Mouse (Mus musculus) bone marrow macrophage, adult 2 months (primary cell): ENCODE results near the gene Fmn2. TPM values are rescaled to one million over a fixed set of nuclear protein-coding genes. Genes with fewer than 3 reads are reported as not detected.

Experiments used
- H3K27ac ChIP-seq: 2 replicates; pipeline ENCODE4 v1.5.1; 2012; ENCODE audit warnings: low read depth, low read length; ENCODE audit not compliant: insufficient read depth
- H3K4me1 ChIP-seq: 2 replicates; pipeline ENCODE4 v1.6.1; 2012; ENCODE audit warnings: low read length; ENCODE audit not compliant: control insufficient read depth, insufficient read depth
- H3K4me3 ChIP-seq: 2 replicates; pipeline ENCODE4 v1.5.1; 2012; ENCODE audit warnings: mild to moderate bottlenecking, low read length, moderate library complexity; ENCODE audit not compliant: insufficient read depth
- CTCF ChIP-seq: IDR thresholded peaks from 2 replicates; pipeline ENCODE4 v1.5.1; 2012; ENCODE audit warnings: low read depth, mild to moderate bottlenecking, low read length, moderate library complexity
- POLR2A ChIP-seq: IDR thresholded peaks from 2 replicates; pipeline ENCODE4 v1.6.1; 2012; ENCODE audit warnings: mild to moderate bottlenecking, low read depth, low read length, borderline replicate concordance
- polyA plus RNA-seq: library from polyadenylated mRNA; stranded (reverse); fragments of >200 nt; gene quantifications from 2 replicates; pipeline ENCODE4 v1.2.4, GENCODE M21; 2012; ENCODE audit not compliant: missing spikeins, insufficient read depth, insufficient read length

Fmn2 gene
- polyA plus RNA-seq, 1 experiment = not detected

GRCm38 (mm10) chr1:174649421-174649826, 147.8 kb downstream of the Fmn2 start:
- Histone ChIP-seq H3K27ac (no peak overlapping the region), H3K4me1 (no peaks in the 10 kb centered on the region), H3K4me3 (no peak overlapping the region)
- no peak for TF ChIP-seq POLR2A

- Histone ChIP-seq H3K4me3 (no peak overlapping the region), H3K4me1 (no peaks in the 10 kb centered on the region), H3K27ac (no peak overlapping the region)
- no peak for TF ChIP-seq POLR2A
- TF ChIP-seq CTCF = no peak
Measured at GRCm38 (mm10) chr1:174654565-174654964, 152.9 kb downstream of the Fmn2 start.

DNA sequence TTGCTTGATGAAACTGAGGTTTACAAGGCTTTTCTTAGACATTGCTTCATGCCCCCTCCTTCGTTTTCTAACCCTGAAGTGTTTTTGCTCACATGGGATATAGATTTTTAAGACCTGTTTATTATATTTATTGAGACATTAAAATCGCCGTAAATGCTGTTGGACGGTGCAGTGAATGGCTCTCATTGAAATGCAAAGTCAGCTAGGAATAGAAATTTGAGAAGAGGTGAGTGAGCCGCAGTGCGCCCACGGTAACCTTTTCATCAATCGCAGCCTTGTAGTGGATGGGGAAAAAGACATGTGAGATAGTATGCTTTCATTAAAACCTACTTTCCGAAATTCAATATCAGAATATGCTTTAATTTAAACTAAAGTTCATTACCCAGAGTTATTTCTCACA, 153.7 kb downstream of the Fmn2 start:
- no peak overlapping the region for H3K4me3 ChIP-seq
- no peak for TF ChIP-seq CTCF

DNA sequence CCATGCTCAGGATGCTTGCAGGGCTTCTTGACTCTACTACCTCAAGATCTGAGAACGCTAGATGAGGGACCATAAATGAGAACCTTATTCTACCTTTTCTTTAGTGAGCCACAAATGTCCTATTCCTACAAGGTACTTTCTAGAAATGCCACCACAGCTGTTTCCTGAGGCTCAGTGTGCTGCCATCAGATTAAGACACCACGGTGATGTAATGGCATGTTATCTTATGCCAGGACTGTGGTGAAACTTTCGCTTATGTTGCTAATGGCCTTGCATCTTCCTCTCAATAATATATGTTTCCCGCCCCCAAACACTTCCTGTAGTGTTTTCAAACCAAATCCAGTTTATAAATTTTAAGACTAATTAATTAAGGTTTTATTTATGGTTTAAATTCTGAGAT, 154.9 kb downstream of the Fmn2 start:
- TF ChIP-seq POLR2A (no peak), CTCF (no peak)
- no peak overlapping the region for H3K4me3 ChIP-seq
- H3K27ac ChIP-seq = no peak overlapping the region

More for the DNA sequence above, 153.7 kb downstream of the Fmn2 start:
- no peaks in the 10 kb centered on the region for H3K4me1 ChIP-seq
- H3K27ac ChIP-seq = no peak overlapping the region

DNA sequence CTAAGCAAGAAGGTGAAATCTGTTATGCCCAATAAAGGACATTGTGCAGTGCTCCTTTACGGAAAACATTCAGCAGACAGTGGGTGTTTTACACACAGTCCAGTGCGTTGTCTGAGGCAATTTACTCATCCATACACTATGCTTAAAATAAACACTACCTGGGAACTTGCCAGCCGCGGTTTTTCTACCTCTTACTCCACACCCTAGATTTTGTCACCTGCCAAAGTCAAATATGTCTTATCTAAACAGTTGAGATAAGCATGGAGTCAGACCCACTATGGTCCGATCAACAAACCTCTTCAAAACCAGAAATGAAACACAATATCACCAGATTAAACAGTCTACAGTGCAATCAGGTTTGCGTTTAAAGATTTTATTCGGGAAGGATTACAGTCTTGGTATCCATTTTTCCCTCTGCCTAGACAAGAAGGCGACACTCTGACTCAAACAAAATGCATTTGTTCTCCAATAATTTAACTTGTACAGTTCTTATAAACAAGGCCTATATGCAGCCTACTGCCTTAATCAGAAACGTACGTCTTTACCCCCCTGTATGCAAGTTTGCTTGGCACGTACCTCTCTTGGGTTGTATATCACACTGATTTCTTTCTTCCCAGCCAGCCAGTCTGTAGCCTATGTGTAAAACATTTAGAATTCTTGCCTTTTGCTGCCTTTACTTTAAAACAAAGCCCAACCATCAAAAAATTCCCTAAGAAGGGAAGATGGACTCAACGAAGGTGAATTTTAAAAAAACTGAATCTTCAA, 158.0 kb downstream of the Fmn2 start:
- H3K4me3 ChIP-seq = no peak overlapping the region
- TF ChIP-seq POLR2A = no peak
- no peak for TF ChIP-seq CTCF
- H3K27ac ChIP-seq = no peak overlapping the region
- no peaks in the 10 kb centered on the region for H3K4me1 ChIP-seq

More for the DNA sequence above, 154.9 kb downstream of the Fmn2 start:
- no peaks in the 10 kb centered on the region for H3K4me1 ChIP-seq

DNA sequence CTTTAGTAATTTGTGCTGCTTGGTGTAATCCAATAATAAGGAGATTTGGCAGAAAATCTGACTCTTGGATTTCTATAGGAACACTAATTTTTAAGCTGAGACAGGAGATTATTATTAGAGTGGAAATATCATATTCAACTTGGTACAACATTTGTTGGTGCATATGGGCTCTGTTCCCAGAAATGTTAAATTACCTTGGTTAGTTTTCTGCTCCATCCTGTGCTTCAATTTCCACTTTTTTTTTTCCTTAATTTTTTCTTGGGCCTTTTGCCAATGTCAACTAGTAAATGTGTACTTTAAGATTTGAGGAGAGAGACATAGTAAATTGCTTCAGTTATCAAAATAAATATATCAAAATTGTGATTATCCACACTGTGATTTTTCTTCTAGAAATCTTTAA, 163.5 kb downstream of the Fmn2 start:
- Histone ChIP-seq H3K27ac (no peak overlapping the region), H3K4me1 (no peaks in the 10 kb centered on the region), H3K4me3 (no peak overlapping the region)
- no peak for TF ChIP-seq CTCF
- no peak for TF ChIP-seq POLR2A

GRCm38 (mm10) chr1:174669132-174669531, 167.5 kb downstream of the Fmn2 start:
- TF ChIP-seq POLR2A = no peak
- TF ChIP-seq CTCF = no peak
- no peak overlapping the region for H3K27ac ChIP-seq
- H3K4me3 ChIP-seq = no peak overlapping the region
- H3K4me1 ChIP-seq = no peaks in the 10 kb centered on the region

GRCm38 (mm10) chr1:174670846-174671245, 169.2 kb downstream of the Fmn2 start:
- no peak overlapping the region for H3K27ac ChIP-seq
- TF ChIP-seq POLR2A = no peak
- TF ChIP-seq CTCF = no peak
- H3K4me3 ChIP-seq = no peak overlapping the region
- H3K4me1 ChIP-seq = no peaks in the 10 kb centered on the region

DNA sequence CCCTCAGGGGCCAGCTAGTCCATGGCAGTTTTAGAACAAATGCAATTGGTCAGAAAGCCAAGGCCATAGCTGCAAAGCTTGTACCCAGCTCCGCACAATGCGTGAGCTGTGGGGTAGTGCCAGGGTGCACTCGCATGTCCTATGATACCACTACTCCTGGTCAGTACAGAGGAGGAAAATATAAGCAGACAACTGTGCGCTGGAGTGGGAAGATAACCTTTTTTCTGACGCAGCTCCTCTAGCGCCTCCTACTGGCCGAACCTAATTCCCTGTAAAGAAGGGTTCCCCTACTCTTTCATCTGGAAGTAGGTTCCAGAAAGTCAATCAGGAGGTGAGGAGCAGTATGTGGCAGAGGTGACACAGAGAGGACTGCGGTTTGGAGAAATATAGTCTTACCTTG, 173.0 kb downstream of the Fmn2 start:
- no peak overlapping the region for H3K4me3 ChIP-seq
- TF ChIP-seq CTCF (0 out of 2 replicates have a peak, but pooled peaks have one; percentile 13), POLR2A (no peak)

GRCm38 (mm10) chr1:174675316-174675715, 173.7 kb downstream of the Fmn2 start:
- Histone ChIP-seq H3K4me3 (no peak overlapping the region), H3K27ac (no peak overlapping the region), H3K4me1 (no peaks in the 10 kb centered on the region)
- no peak for TF ChIP-seq POLR2A
- TF ChIP-seq CTCF = no peak

More for the DNA sequence above, 173.0 kb downstream of the Fmn2 start:
- Histone ChIP-seq H3K4me1 (no peaks in the 10 kb centered on the region), H3K27ac (no peak overlapping the region)

GRCm38 (mm10) chr1:174676187-174676586, 174.6 kb downstream of the Fmn2 start:
- no peak overlapping the region for H3K4me3 ChIP-seq
- no peak for TF ChIP-seq POLR2A
- no peak for TF ChIP-seq CTCF
- no peak overlapping the region for H3K27ac ChIP-seq
- no peaks in the 10 kb centered on the region for H3K4me1 ChIP-seq
